Mouse (Mus musculus): ENCODE results near the gene Ppfia2.

- TF ChIP-seq CTCF (IDR thresholded peaks at IDR 0.05; ENCODE audit: control insufficient read depth, insufficient read depth, insufficient replicate concordance, low read depth, low read length) = no peak
- TF ChIP-seq POLR2A (IDR thresholded peaks at IDR 0.05; ENCODE audit: control insufficient read depth, low read depth, low read length) = no peak
Measured at GRCm38 (mm10) chr10:106924798-106925197, 454.7 kb downstream of the Ppfia2 start.

Measured in testis, adult 2 months (tissue).